Mouse (Mus musculus) midbrain, postnatal 0 days (tissue): ENCODE data around the gene Ap2a2. TPM values are rescaled to one million over a fixed set of nuclear protein-coding genes. Genes with fewer than 3 reads are reported as not detected.

Experiments
- ATAC-seq: fragments of 200-750 bp; cut with Nextera tagmentation; 2 replicates; pipeline ENCODE4 v1.8.0; 2017; ENCODE audit warnings: moderate number of reproducible peaks, mild to moderate bottlenecking, moderate TSS enrichment, moderate library complexity; ENCODE audit not compliant: low FRiP score
- DNase-seq: peaks from one replicate; pipeline ENCODE4 v3.0.0-alpha.2; 2015; ENCODE audit warnings: low spot score
- H3K27ac ChIP-seq: fragments of 300-500 bp; sonication (generic); 2 replicates; pipeline ENCODE4 v1.5.1; 2014; ENCODE audit warnings: low read depth, mild to moderate bottlenecking, low read length, mixed read lengths
- H3K27me3 ChIP-seq: fragments of 300-500 bp; sonication (generic); 2 replicates; pipeline ENCODE4 v1.6.1; 2014; ENCODE audit warnings: low read length, control low read depth, mixed read lengths; ENCODE audit not compliant: insufficient read depth
- H3K36me3 ChIP-seq: fragments of 300-500 bp; sonication (generic); 2 replicates; pipeline ENCODE4 v1.6.1; 2014; ENCODE audit warnings: low read length, control low read depth, mixed read lengths; ENCODE audit not compliant: insufficient read depth
- H3K4me1 ChIP-seq: fragments of 300-500 bp; sonication (generic); 2 replicates; pipeline ENCODE4 v1.6.1; 2014; ENCODE audit warnings: mild to moderate bottlenecking, control low read depth, antibody characterized with exemption, low read length, mixed read lengths; ENCODE audit not compliant: insufficient read depth
- H3K4me2 ChIP-seq: fragments of 300-500 bp; sonication (generic); 2 replicates; pipeline ENCODE4 v1.6.1; 2014; ENCODE audit warnings: low read depth, mild to moderate bottlenecking, low read length, mixed read lengths; ENCODE audit not compliant: poor library complexity, severe bottlenecking
- H3K4me3 ChIP-seq: fragments of 300-500 bp; sonication (generic); 2 replicates; pipeline ENCODE4 v1.5.1; 2014; ENCODE audit warnings: low read depth, mild to moderate bottlenecking, low read length, moderate library complexity
- H3K9ac ChIP-seq: fragments of 300-500 bp; sonication (generic); replicated peaks from 2 replicates; pipeline ENCODE4 v1.6.1; 2014; ENCODE audit warnings: mild to moderate bottlenecking, low read length, moderate library complexity, mixed read lengths; ENCODE audit not compliant: poor library complexity, severe bottlenecking
- H3K9me3 ChIP-seq: fragments of 300-500 bp; sonication (generic); 2 replicates; pipeline ENCODE4 v1.6.1; 2016; ENCODE audit warnings: low read length, control low read depth
- CTCF ChIP-seq: IDR thresholded peaks from 2 replicates; pipeline ENCODE4 v1.5.1; 2016; ENCODE audit warnings: antibody characterized with exemption, mild to moderate bottlenecking
- WGBS: fragments of 180-500 bp; shearing (Covaris S2); extraction: QIAGEN DNeasy Blood & Tissue Kit; methylation state at CpG from one replicate; pipeline ENCODE4 v1.1.7; 2014; 5-methylcytosine and 5-hydroxymethylcytosine counted together
- polyA plus RNA-seq: library from polyadenylated mRNA; unstranded; fragments of >200 nt; fragmentation: Nextera tagmentation; extraction: Ambion mirVana; gene quantifications from 2 replicates; pipeline ENCODE4 v1.2.1, GENCODE M21; 2015
- total RNA-seq: library from RNA; depleted of rRNA; stranded (reverse); fragments of >200 nt; gene quantifications from 2 replicates; pipeline ENCODE4 v1.2.3, GENCODE M21; 2014

The Ap2a2 gene
- total and polyA plus RNA-seq, 2 experiments from 2014 or later, result 129 to 203 TPM

GRCm38 (mm10) chr7:141570625-141571295 is 8.8 kb downstream of the Ap2a2 start:
- Histone ChIP-seq H3K27me3 (no peaks in the 10 kb centered on the region), H3K36me3 (0 out of 2 replicates have a peak, but pooled peaks cover 3% of the 10 kb centered on the region), H3K27ac (no peak overlapping the region), H3K4me1 (no peaks in the 10 kb centered on the region), H3K9me3 (no peaks in the 10 kb centered on the region), H3K4me2 (no peak overlapping the region), H3K9ac (no peak overlapping the region), H3K4me3 (no peak overlapping the region)
- no peak for DNase-seq
- ATAC-seq, result no peak
- TF ChIP-seq CTCF, result no peak
- 71% methylated on average over 4 of the region's 4 CpGs for WGBS

DNA sequence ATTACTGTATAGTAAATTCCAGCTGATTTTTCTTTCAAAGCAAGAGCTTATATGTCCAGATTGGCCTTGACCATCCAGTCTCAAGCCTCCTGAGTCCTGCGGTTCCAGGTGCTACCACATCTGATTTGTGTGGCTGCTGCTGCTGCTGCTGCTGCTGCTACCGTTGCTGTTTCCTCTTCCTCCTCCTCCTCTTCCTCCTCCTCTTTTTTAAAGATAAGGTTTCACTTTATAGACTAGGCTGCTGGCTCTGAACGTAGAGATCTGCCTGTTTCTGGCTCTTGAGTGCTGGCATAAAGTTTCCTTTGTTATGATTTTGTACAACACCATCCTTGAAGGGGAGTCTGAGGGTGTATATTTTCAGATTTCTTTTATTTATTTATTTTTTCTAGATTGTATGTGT is 12.1 kb downstream of the Ap2a2 start:
- no peaks in the 10 kb centered on the region for H3K9me3 ChIP-seq
- ATAC-seq (no peak), DNase-seq (no peak)
- H3K9ac ChIP-seq, result no peak overlapping the region
- TF ChIP-seq CTCF, result no peak
- H3K4me2 ChIP-seq, result no peak overlapping the region
- H3K4me1 ChIP-seq, result no peaks in the 10 kb centered on the region
- no peaks in the 10 kb centered on the region for H3K27me3 ChIP-seq
- H3K27ac ChIP-seq, result no peak overlapping the region
- WGBS, result 93% methylated on average over 3 of the region's 3 CpGs
- no peak overlapping the region for H3K4me3 ChIP-seq
- H3K36me3 ChIP-seq, result 0 out of 2 replicates have a peak, but pooled peaks cover 3% of the 10 kb centered on the region

DNA sequence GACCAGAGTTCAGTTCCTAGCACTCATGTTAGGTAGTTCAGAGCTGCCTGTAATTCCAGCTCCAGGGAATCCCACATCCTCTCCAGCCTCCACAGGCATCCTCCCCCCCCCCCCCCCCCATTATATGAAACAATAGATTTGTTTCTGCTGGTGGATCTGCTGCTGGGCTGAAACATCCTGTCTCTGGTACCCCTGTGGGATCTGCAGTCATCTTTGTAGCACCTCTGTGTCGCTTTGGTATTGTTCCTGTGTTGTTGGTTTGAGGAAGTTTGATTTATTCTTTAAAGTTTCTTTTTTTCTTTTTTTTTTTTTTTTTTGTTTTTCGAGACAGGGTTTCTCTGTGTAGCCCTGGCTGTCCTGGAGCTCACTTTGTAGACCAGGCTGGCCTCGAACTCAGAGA is 13.5 kb downstream of the Ap2a2 start:
- 92% methylated on average over 3 of the region's 3 CpGs for WGBS
- DNase-seq, result no peak

GRCm38 (mm10) chr7:141577801-141578200 is 15.8 kb downstream of the Ap2a2 start:
- no peak overlapping the region for H3K4me3 ChIP-seq
- no peaks in the 10 kb centered on the region for H3K9me3 ChIP-seq
- WGBS, result 85% methylated on average over 3 of the region's 3 CpGs
- DNase-seq, result no peak
- no peak for ATAC-seq
- H3K27ac ChIP-seq, result no peak overlapping the region; the same call in 1 of the 2 replicates
- no peak for TF ChIP-seq CTCF
- H3K9ac ChIP-seq, result no peak overlapping the region
- no peaks in the 10 kb centered on the region for H3K4me1 ChIP-seq
- no peaks in the 10 kb centered on the region for H3K27me3 ChIP-seq
- H3K4me2 ChIP-seq, result no peak overlapping the region
- no peaks in the 10 kb centered on the region for H3K36me3 ChIP-seq

More for the DNA sequence above, 13.5 kb downstream of the Ap2a2 start:
- no peak overlapping the region for H3K27ac ChIP-seq
- TF ChIP-seq CTCF, result no peak
- no peaks in the 10 kb centered on the region for H3K9me3 ChIP-seq
- H3K4me1 ChIP-seq, result no peaks in the 10 kb centered on the region
- H3K4me3 ChIP-seq, result no peak overlapping the region
- no peak for ATAC-seq
- 0 out of 2 replicates have a peak, but pooled peaks cover 2% of the 10 kb centered on the region for H3K36me3 ChIP-seq
- no peak overlapping the region for H3K9ac ChIP-seq
- no peaks in the 10 kb centered on the region for H3K27me3 ChIP-seq
- H3K4me2 ChIP-seq, result no peak overlapping the region

- Histone ChIP-seq H3K36me3 (no peaks in the 10 kb centered on the region), H3K27ac (no peak overlapping the region), H3K9ac (no peak overlapping the region), H3K9me3 (no peaks in the 10 kb centered on the region), H3K4me3 (no peak overlapping the region), H3K4me2 (no peak overlapping the region), H3K4me1 (no peaks in the 10 kb centered on the region), H3K27me3 (no peaks in the 10 kb centered on the region)
- DNase-seq (no peak), ATAC-seq (no peak)
- no peak for TF ChIP-seq CTCF
- WGBS, result 100% methylated on average over 1 of the region's 1 CpGs
Observed at GRCm38 (mm10) chr7:141578511-141578910, 16.5 kb downstream of the Ap2a2 start.

GRCm38 (mm10) chr7:141578943-141579342 is 17.0 kb downstream of the Ap2a2 start:
- WGBS, result 99% methylated on average over 2 of the region's 2 CpGs
- Histone ChIP-seq H3K9me3 (no peaks in the 10 kb centered on the region), H3K4me2 (no peak overlapping the region), H3K9ac (no peak overlapping the region), H3K27me3 (no peaks in the 10 kb centered on the region), H3K36me3 (no peaks in the 10 kb centered on the region), H3K4me1 (no peaks in the 10 kb centered on the region), H3K4me3 (no peak overlapping the region), H3K27ac (no peak overlapping the region)
- TF ChIP-seq CTCF, result no peak
- ATAC-seq (no peak), DNase-seq (no peak)
